In genomic region chr17:25876347-25876915, GRCm38 (mm10) we compare ENCODE assay signal across 8 mouse cellular contexts. TPM values are rescaled to one million over a fixed set of nuclear protein-coding genes. Genes with fewer than 3 reads are reported as not detected.
DNase-seq lines count a peak whose midpoint lies in the region; ATAC-seq lines count a peak whose summit lies in the region.

No protein-coding gene starts in this region.

- H3K9ac ChIP-seq in heart, embryonic 11.5 days (ENCODE audit: low read depth, low read length): peak overlapping the region; percentile 80
- H3K9ac ChIP-seq in embryonic facial prominence, embryonic 15.5 days: peak overlapping the region; percentile 68
- peak overlapping the region; percentile 75 for H3K9ac ChIP-seq in kidney, embryonic 14.5 days (ENCODE audit: low read depth, low read length)
- H3K9ac ChIP-seq in midbrain, embryonic 15.5 days: peak overlapping the region; percentile 99

- H3K4me1 ChIP-seq in heart, embryonic 11.5 days (ENCODE audit: control insufficient read depth, insufficient read depth, low read length): peaks cover 27% of the 10 kb centered on the region
- H3K4me1 ChIP-seq in embryonic facial prominence, embryonic 15.5 days: peaks cover 37% of the 10 kb centered on the region
- peaks cover 30% of the 10 kb centered on the region for H3K4me1 ChIP-seq in kidney, embryonic 14.5 days (ENCODE audit: control insufficient read depth, insufficient read depth, low read length)
- peaks cover 32% of the 10 kb centered on the region for H3K4me1 ChIP-seq in midbrain, embryonic 15.5 days

- H3K4me2 ChIP-seq in heart, embryonic 11.5 days: peak overlapping the region; percentile 96
- H3K4me2 ChIP-seq in embryonic facial prominence, embryonic 15.5 days (replicated peaks): peak overlapping the region; percentile 91
- peak overlapping the region; percentile 73 for H3K4me2 ChIP-seq in kidney, embryonic 14.5 days (replicated peaks; ENCODE audit: low read depth, low read length)
- H3K4me2 ChIP-seq in midbrain, embryonic 15.5 days: peak overlapping the region; percentile 95

- H3K4me3 ChIP-seq in heart, embryonic 11.5 days (ENCODE audit: low read depth, low read length): peak overlapping the region; percentile 85
- peak overlapping the region; percentile 86 for H3K4me3 ChIP-seq in embryonic facial prominence, embryonic 15.5 days (replicated peaks)
- peak overlapping the region; percentile 69 for H3K4me3 ChIP-seq in kidney, embryonic 14.5 days (ENCODE audit: low read length)
- peak overlapping the region; percentile 92 for H3K4me3 ChIP-seq in midbrain, embryonic 15.5 days

- 64% methylated on average over 10 of the region's 10 CpGs for WGBS in heart, embryonic 11.5 days (ENCODE audit: insufficient replicate concordance)
- WGBS in embryonic facial prominence, embryonic 15.5 days: 52% methylated on average over 10 of the region's 10 CpGs
- 63% methylated on average over 10 of the region's 10 CpGs for WGBS in kidney, embryonic 14.5 days
- WGBS in midbrain, embryonic 15.5 days: 57% methylated on average over 10 of the region's 10 CpGs

- no peaks in the 10 kb centered on the region for H3K27me3 ChIP-seq in heart, embryonic 11.5 days (ENCODE audit: control insufficient read depth, insufficient read depth, low read length)
- no peaks in the 10 kb centered on the region for H3K27me3 ChIP-seq in embryonic facial prominence, embryonic 15.5 days
- no peaks in the 10 kb centered on the region for H3K27me3 ChIP-seq in kidney, embryonic 14.5 days (ENCODE audit: control insufficient read depth, insufficient read depth, low read length)
- no peaks in the 10 kb centered on the region for H3K27me3 ChIP-seq in midbrain, embryonic 15.5 days (replicated peaks)

- DNase-seq in heart, adult 9 months (ENCODE audit: low spot score in 2 of 2): no peak
- no peak for DNase-seq in layer of hippocampus, adult 9-11 months
- DNase-seq in frontal cortex, postnatal 14 days (ENCODE audit: low spot score in 2 of 2): no peak

- H3K9me3 ChIP-seq in heart, embryonic 11.5 days (replicated peaks; ENCODE audit: control insufficient read depth, low read length): no peaks in the 10 kb centered on the region
- H3K9me3 ChIP-seq in embryonic facial prominence, embryonic 15.5 days (replicated peaks): no peaks in the 10 kb centered on the region
- no peaks in the 10 kb centered on the region for H3K9me3 ChIP-seq in kidney, embryonic 14.5 days (ENCODE audit: control insufficient read depth, low read length)
- no peaks in the 10 kb centered on the region for H3K9me3 ChIP-seq in midbrain, embryonic 15.5 days

- no peak for ATAC-seq in heart, embryonic 11.5 days (replicated peaks; ENCODE audit: insufficient number of reproducible peaks, low FRiP score, low TSS enrichment)
- ATAC-seq in embryonic facial prominence, embryonic 15.5 days (ENCODE audit: insufficient number of reproducible peaks, low FRiP score, low TSS enrichment, low read depth): no peak
- no peak for ATAC-seq in kidney, embryonic 14.5 days (ENCODE audit: low FRiP score, low TSS enrichment)
- ATAC-seq in midbrain, embryonic 15.5 days (replicated peaks): no peak
- ATAC-seq in monocyte, adult 5-6 weeks (replicated peaks; ENCODE audit: insufficient number of reproducible peaks, low FRiP score, low TSS enrichment, poor library complexity, severe bottlenecking): no peak

- no peak overlapping the region for H3K27ac ChIP-seq in heart, embryonic 11.5 days (ENCODE audit: low read depth, low read length)
- no peak overlapping the region for H3K27ac ChIP-seq in embryonic facial prominence, embryonic 15.5 days (replicated peaks)
- H3K27ac ChIP-seq in kidney, embryonic 14.5 days (ENCODE audit: low read depth, low read length): 0 out of 2 replicates have a peak overlapping the region, but pooled peaks have one; percentile 1
- peak overlapping the region; percentile 99 for H3K27ac ChIP-seq in midbrain, embryonic 15.5 days

- H3K36me3 ChIP-seq in heart, embryonic 11.5 days (ENCODE audit: control insufficient read depth, insufficient read depth, low read length): peaks cover 4% of the 10 kb centered on the region; the same call in 1 of the 2 replicates
- H3K36me3 ChIP-seq in embryonic facial prominence, embryonic 15.5 days: peaks cover 17% of the 10 kb centered on the region; the same call in 1 of the 2 replicates
- H3K36me3 ChIP-seq in kidney, embryonic 14.5 days (ENCODE audit: control insufficient read depth, insufficient read depth, low read length): peaks cover 17% of the 10 kb centered on the region
- 0 out of 2 replicates have a peak, but pooled peaks cover 7% of the 10 kb centered on the region for H3K36me3 ChIP-seq in midbrain, embryonic 15.5 days (replicated peaks)

RNA-seq across cellular contexts. Expression of gene Mettl26, which starts 1.6 kb away (rescaled TPM):
- 42.7 and 46.0 TPM in 2 replicates for polyA plus RNA-seq in heart, embryonic 11.5 days (2014; fragmentation: Nextera tagmentation; extraction: Ambion mirVana)
- 49.6 and 51.8 TPM in 2 replicates for polyA plus RNA-seq in embryonic facial prominence, embryonic 15.5 days (2015; fragmentation: Nextera tagmentation; extraction: Ambion mirVana)
- polyA plus RNA-seq in kidney, embryonic 14.5 days (2014; fragmentation: Nextera tagmentation; extraction: Ambion mirVana): 83.9 and 85.3 TPM in 2 replicates
- polyA plus RNA-seq in midbrain, embryonic 15.5 days (2015; fragmentation: Nextera tagmentation; extraction: Ambion mirVana): 70.5 and 71.1 TPM in 2 replicates
- total RNA-seq in monocyte, adult 5-6 weeks (2017): 1.3 to 10.0 TPM (median 7.0 TPM) in 3 replicates

RNA-seq across cellular contexts. Expression of gene Wfikkn1, which starts 4.2 kb away (rescaled TPM):
- 0.17 and 0.47 TPM in 2 replicates for polyA plus RNA-seq in heart, embryonic 11.5 days (2014; fragmentation: Nextera tagmentation; extraction: Ambion mirVana)
- polyA plus RNA-seq in embryonic facial prominence, embryonic 15.5 days (2015; fragmentation: Nextera tagmentation; extraction: Ambion mirVana): 0.62 and 0.83 TPM in 2 replicates
- polyA plus RNA-seq in kidney, embryonic 14.5 days (2014; fragmentation: Nextera tagmentation; extraction: Ambion mirVana): 0.99 and 1.2 TPM in 2 replicates
- polyA plus RNA-seq in midbrain, embryonic 15.5 days (2015; fragmentation: Nextera tagmentation; extraction: Ambion mirVana): 0.47 and 0.54 TPM in 2 replicates
- total RNA-seq in monocyte, adult 5-6 weeks (2017): 1.0 to 2.1 TPM (median 1.4 TPM) in 3 replicates

RNA-seq across cellular contexts. Expression of gene Mcrip2, which starts 7.9 kb away (rescaled TPM):
- 160 and 168 TPM in 2 replicates for polyA plus RNA-seq in heart, embryonic 11.5 days (2014; fragmentation: Nextera tagmentation; extraction: Ambion mirVana)
- 13.4 and 15.7 TPM in 2 replicates for polyA plus RNA-seq in embryonic facial prominence, embryonic 15.5 days (2015; fragmentation: Nextera tagmentation; extraction: Ambion mirVana)
- 40.0 and 41.4 TPM in 2 replicates for polyA plus RNA-seq in kidney, embryonic 14.5 days (2014; fragmentation: Nextera tagmentation; extraction: Ambion mirVana)
- polyA plus RNA-seq in midbrain, embryonic 15.5 days (2015; fragmentation: Nextera tagmentation; extraction: Ambion mirVana): 18.5 and 19.8 TPM in 2 replicates
- total RNA-seq in monocyte, adult 5-6 weeks (2017): 1.1 to 5.7 TPM (median 1.6 TPM) in 3 replicates

RNA-seq across cellular contexts. Expression of gene Wdr90, which starts 15.1 kb away (rescaled TPM):
- 12.3 and 14.0 TPM in 2 replicates for polyA plus RNA-seq in heart, embryonic 11.5 days (2014; fragmentation: Nextera tagmentation; extraction: Ambion mirVana)
- polyA plus RNA-seq in embryonic facial prominence, embryonic 15.5 days (2015; fragmentation: Nextera tagmentation; extraction: Ambion mirVana): 21.5 and 32.1 TPM in 2 replicates
- 21.4 and 27.5 TPM in 2 replicates for polyA plus RNA-seq in kidney, embryonic 14.5 days (2014; fragmentation: Nextera tagmentation; extraction: Ambion mirVana)
- 19.7 and 23.3 TPM in 2 replicates for polyA plus RNA-seq in midbrain, embryonic 15.5 days (2015; fragmentation: Nextera tagmentation; extraction: Ambion mirVana)
- total RNA-seq in monocyte, adult 5-6 weeks (2017): 2.9 to 7.7 TPM (median 3.4 TPM) in 3 replicates

RNA-seq across cellular contexts. Expression of gene Rhot2, which starts 31.8 kb away (rescaled TPM):
- 9.6 and 11.9 TPM in 2 replicates for polyA plus RNA-seq in heart, embryonic 11.5 days (2014; fragmentation: Nextera tagmentation; extraction: Ambion mirVana)
- polyA plus RNA-seq in embryonic facial prominence, embryonic 15.5 days (2015; fragmentation: Nextera tagmentation; extraction: Ambion mirVana): 24.5 and 25.8 TPM in 2 replicates
- polyA plus RNA-seq in kidney, embryonic 14.5 days (2014; fragmentation: Nextera tagmentation; extraction: Ambion mirVana): 13.0 and 21.7 TPM in 2 replicates
- polyA plus RNA-seq in midbrain, embryonic 15.5 days (2015; fragmentation: Nextera tagmentation; extraction: Ambion mirVana): 17.2 and 18.3 TPM in 2 replicates
- 17.6 to 38.7 TPM (median 34.3 TPM) in 3 replicates for total RNA-seq in monocyte, adult 5-6 weeks (2017)

Comparison
In these comparisons a context has a peak if more than half of its experiments do, and no peak if none do; other contexts are left out.
1. H3K27ac ChIP-seq: peak in kidney, embryonic 14.5 days (single experiment) and midbrain, embryonic 15.5 days (single experiment); none in heart, embryonic 11.5 days (single experiment) and embryonic facial prominence, embryonic 15.5 days (single experiment).
2. Peak in every context shown above with its lines, with median percentiles within 50 percentile points of each other: H3K4me2 ChIP-seq, H3K4me3 ChIP-seq and H3K9ac ChIP-seq.